Mouse (Mus musculus) G1E (cell line): ENCODE results near the gene Ppm1e.

Experiments used
- CTCF ChIP-seq: IDR thresholded peaks from 2 replicates; pipeline ENCODE4 v1.5.1; 2012; ENCODE audit warnings: low read depth, low read length, inconsistent platforms, mixed read lengths
- GATA1 ChIP-seq: IDR thresholded peaks from 2 replicates; pipeline ENCODE4 v1.6.1; 2012; ENCODE audit warnings: borderline replicate concordance, low read length, inconsistent platforms, mixed read lengths
- GATA2 ChIP-seq: IDR thresholded peaks from 2 replicates; pipeline ENCODE4 v1.6.1; 2012; ENCODE audit warnings: low read depth, low read length, inconsistent platforms, borderline replicate concordance
- POLR2AphosphoS5 ChIP-seq: IDR thresholded peaks from 2 replicates; pipeline ENCODE4 v1.6.1; 2012; ENCODE audit warnings: low read depth, low read length, inconsistent platforms; ENCODE audit not compliant: insufficient replicate concordance
- TAL1 ChIP-seq: conservative IDR thresholded peaks from 2 replicates; pipeline ENCODE4 v1.6.1; 2012; ENCODE audit warnings: low read depth, low read length, inconsistent platforms, mixed read lengths

DNA sequence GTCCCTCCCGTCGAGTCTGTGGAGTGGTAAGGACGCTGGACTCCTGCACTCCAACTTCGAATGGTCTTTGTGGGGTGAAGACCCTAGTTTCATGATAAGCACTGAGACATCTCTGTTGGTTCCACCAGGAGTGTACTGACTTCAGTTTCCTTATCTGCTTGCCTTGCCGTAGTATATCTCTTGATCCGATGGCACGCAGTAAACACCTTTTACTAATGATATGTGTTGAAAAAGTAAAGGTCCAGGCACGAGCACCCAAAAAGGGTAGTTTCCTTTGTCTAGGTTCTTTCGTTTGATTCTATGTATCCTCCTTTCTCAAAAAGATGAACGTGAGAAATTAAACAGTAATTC, 414 bp upstream of the Ppm1e start:
- no peak for TF ChIP-seq CTCF
- TF ChIP-seq TAL1, result no peak
- TF ChIP-seq POLR2AphosphoS5, result no peak
- no peak for TF ChIP-seq GATA1
- TF ChIP-seq GATA2, result no peak
